ENCODE assay signal across 9 mouse cellular contexts in the genomic region with DNA sequence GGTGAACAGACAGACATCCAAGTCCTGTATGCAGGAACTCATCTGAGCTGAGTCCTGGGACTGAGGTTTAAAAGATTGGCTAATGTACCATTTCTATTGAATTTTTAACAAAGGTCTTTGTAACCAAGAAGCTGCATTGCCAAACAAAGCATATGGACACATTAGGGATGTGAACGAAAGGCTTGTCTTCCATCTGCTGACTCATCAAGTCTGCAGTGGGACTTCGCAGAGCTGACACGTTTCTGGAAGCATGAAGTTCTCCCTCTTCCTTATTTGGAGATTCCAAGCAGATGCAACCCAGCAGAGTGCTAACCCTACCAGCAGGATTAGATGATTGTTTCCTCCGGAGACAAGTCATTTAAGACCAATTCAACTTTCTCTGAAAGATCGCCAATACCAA.
DNase-seq lines count a peak whose midpoint lies in the region; TF ChIP-seq lines count a peak whose summit lies in the region.
"Had no signal": no experiment of that assay in that cellular context is flagged by ENCODE, and none has a peak within 500 bp of the region (broad histone marks: within the 10 kb centered on the region; RNA-seq: fewer than 3 reads in every experiment).

No protein-coding gene starts in this region.

- DNase-seq in heart, postnatal 4 days, result peak; percentile 13
- DNase-seq in heart, embryonic 10.5 days (ENCODE audit: low spot score), result no peak
- peak; percentile 3 for DNase-seq in left cerebral cortex, postnatal 4 days
- no peak for DNase-seq in left cerebral cortex, postnatal 36 days (ENCODE audit: low spot score in 2 of 2)
- peak; percentile 43 for DNase-seq in brain, embryonic 14.5 days (ENCODE audit: low read depth)
- no peak for DNase-seq in spleen, adult 12 weeks (ENCODE audit: low spot score)
- DNase-seq: adrenal gland, adult 2 months had no signal

- H3K79me2 ChIP-seq in myocyte (ENCODE audit: control insufficient read depth, insufficient read depth), result no peaks in the 10 kb centered on the region

- WGBS in heart, embryonic 10.5 days, result 69% methylated on average over 5 of the region's 5 CpGs

- no peak overlapping the region for H3K4me2 ChIP-seq in myocyte (ENCODE audit: low read depth)

- no peaks in the 10 kb centered on the region for H3K4me1 ChIP-seq in heart, embryonic 10.5 days
- H3K4me1 ChIP-seq: midbrain, embryonic 10.5 days had no signal

- no peaks in the 10 kb centered on the region for H3K9me3 ChIP-seq in heart, embryonic 10.5 days
- H3K9me3 ChIP-seq: midbrain, embryonic 10.5 days had no signal

- no peak overlapping the region for H3ac ChIP-seq in myocyte (ENCODE audit: control insufficient read depth, insufficient read length)

- H3K27ac ChIP-seq in heart, embryonic 10.5 days, result no peak overlapping the region
- H3K27ac ChIP-seq: midbrain, embryonic 10.5 days had no signal

- H3K27me3 ChIP-seq in heart, embryonic 10.5 days (ENCODE audit: insufficient read depth, poor library complexity, severe bottlenecking), result no peaks in the 10 kb centered on the region
- no peaks in the 10 kb centered on the region for H3K27me3 ChIP-seq in myocyte (ENCODE audit: control insufficient read depth, insufficient read depth, insufficient read length)

- no peaks in the 10 kb centered on the region for H3K36me3 ChIP-seq in heart, embryonic 10.5 days
- no peaks in the 10 kb centered on the region for H3K36me3 ChIP-seq in myocyte (ENCODE audit: control insufficient read depth, insufficient read depth)
- H3K36me3 ChIP-seq: midbrain, embryonic 10.5 days had no signal

- TF ChIP-seq POLR2A in brain, embryonic 14.5 days (IDR thresholded peaks at IDR 0.05; ENCODE audit: borderline replicate concordance, extremely low read depth, insufficient read depth, insufficient read length, poor library complexity, severe bottlenecking), result no peak
- TF ChIP-seq POLR2A in myocyte (IDR thresholded peaks at IDR 0.05; ENCODE audit: insufficient read length, low read depth), result no peak

- TF ChIP-seq CTCF in brain, embryonic 14.5 days (IDR thresholded peaks at IDR 0.05; ENCODE audit: borderline replicate concordance, extremely low read depth, insufficient read depth, insufficient read length), result no peak

- intact Hi-C loops in left cerebral cortex, postnatal 4 days (cut with DNase I), result no loop called here
- intact Hi-C loops in left cerebral cortex, postnatal 36 days (cut with DNase I), result no loop called here

- H3K4me3 ChIP-seq in heart, embryonic 10.5 days, result no peak overlapping the region
- no peak overlapping the region for H3K4me3 ChIP-seq in myocyte
- H3K4me3 ChIP-seq: midbrain, embryonic 10.5 days had no signal

TF ChIP-seq in myocyte, 11 proteins besides CTCF, POLR2A, EP300 and RAD21:
- peak; percentile 86 for TF ChIP-seq SRF (IDR thresholded peaks at IDR 0.05; ENCODE audit: control insufficient read depth, insufficient read length, low read depth)
- TF ChIP-seq REST (IDR thresholded peaks at IDR 0.05; ENCODE audit: insufficient read depth, insufficient read length), result no peak

Comparison
In these comparisons a context has a peak if more than half of its experiments do, and no peak if none do; other contexts are left out.
1. DNase-seq: peak in heart, postnatal 4 days (single experiment), left cerebral cortex, postnatal 4 days (single experiment) and brain, embryonic 14.5 days (single experiment); none in heart, embryonic 10.5 days (single experiment), left cerebral cortex, postnatal 36 days (0 of 2) and spleen, adult 12 weeks (single experiment).